Mouse (Mus musculus) testis, adult 2 months (tissue): ENCODE results near the gene Tmie. TPM values are rescaled to one million over a fixed set of nuclear protein-coding genes. Genes with fewer than 3 reads are reported as not detected.
A peak's percentile ranks its signal among the peaks of the same experiment; 100 is the strongest.

Source experiments
- H3K27ac ChIP-seq: fragments of 200-500 bp; 2 replicates; pipeline ENCODE4 v1.5.1; 2012; ENCODE audit warnings: low read depth, low read length; ENCODE audit not compliant: control insufficient read depth, insufficient read depth
- H3K27me3 ChIP-seq: fragments of 200-500 bp; 2 replicates; pipeline ENCODE4 v1.6.1; 2012; ENCODE audit warnings: mild to moderate bottlenecking, low read length, moderate library complexity; ENCODE audit not compliant: control insufficient read depth, insufficient read depth
- H3K36me3 ChIP-seq: fragments of 200-500 bp; 2 replicates; pipeline ENCODE4 v1.6.1; 2012; ENCODE audit warnings: mild to moderate bottlenecking, low read length; ENCODE audit not compliant: control insufficient read depth, insufficient read depth
- H3K4me1 ChIP-seq: fragments of 200-500 bp; 2 replicates; pipeline ENCODE4 v1.6.1; 2012; ENCODE audit warnings: low read length; ENCODE audit not compliant: control insufficient read depth, insufficient read depth
- H3K4me3 ChIP-seq: fragments of 200-500 bp; 2 replicates; pipeline ENCODE4 v1.5.1; 2012; ENCODE audit warnings: low read depth, mild to moderate bottlenecking, low read length, moderate library complexity, mixed read lengths; ENCODE audit not compliant: control insufficient read depth
- CTCF ChIP-seq: fragments of 200-500 bp; IDR thresholded peaks from 2 replicates; pipeline ENCODE4 v1.5.1; 2012; ENCODE audit warnings: low read depth, mild to moderate bottlenecking, inconsistent platforms, low read length, moderate library complexity; ENCODE audit not compliant: control insufficient read depth, insufficient read depth, insufficient replicate concordance
- POLR2A ChIP-seq: fragments of 200-500 bp; IDR thresholded peaks from 2 replicates; pipeline ENCODE4 v1.6.1; 2012; ENCODE audit warnings: low read depth, mild to moderate bottlenecking, inconsistent platforms, low read length, moderate library complexity; ENCODE audit not compliant: control insufficient read depth
- polyA plus RNA-seq: library from polyadenylated mRNA; depleted of rRNA; stranded (reverse); fragments of >200 nt; gene quantifications from 2 replicates; pipeline ENCODE4 v1.2.3, GENCODE M21; 2012

The Tmie gene
- polyA plus RNA-seq, 1 experiment, result 1.8 TPM

GRCm38 (mm10) chr9:110874660-110875191 is 5.2 kb downstream of the Tmie start:
- Histone ChIP-seq H3K27ac (no peak overlapping the region), H3K4me3 (no peak overlapping the region), H3K27me3 (no peaks in the 10 kb centered on the region)

GRCm38 (mm10) chr9:110873681-110874659 is 5.9 kb downstream of the Tmie start:
- H3K36me3 ChIP-seq, result no peaks in the 10 kb centered on the region
- no peak overlapping the region for H3K27ac ChIP-seq
- peak overlapping the region; percentile 46 for H3K4me3 ChIP-seq
- no peaks in the 10 kb centered on the region for H3K27me3 ChIP-seq
- TF ChIP-seq CTCF (no peak), POLR2A (no peak)
- peaks cover 20% of the 10 kb centered on the region for H3K4me1 ChIP-seq

More at GRCm38 (mm10) chr9:110874660-110875191, 5.2 kb downstream of the Tmie start:
- Histone ChIP-seq H3K36me3 (no peaks in the 10 kb centered on the region), H3K4me1 (peaks cover 25% of the 10 kb centered on the region)
- TF ChIP-seq POLR2A, result no peak
- no peak for TF ChIP-seq CTCF

- TF ChIP-seq POLR2A (no peak), CTCF (peak; percentile 63; the same call in 1 of the 2 replicates)
- H3K27me3 ChIP-seq, result no peaks in the 10 kb centered on the region
Observed at GRCm38 (mm10) chr9:110871030-110871429, 8.9 kb downstream of the Tmie start.

GRCm38 (mm10) chr9:110858967-110859596 is 20.8 kb downstream of the Tmie start:
- H3K36me3 ChIP-seq, result no peaks in the 10 kb centered on the region
- no peak overlapping the region for H3K4me3 ChIP-seq
- TF ChIP-seq POLR2A, result no peak
- TF ChIP-seq CTCF, result no peak
- H3K27me3 ChIP-seq, result no peaks in the 10 kb centered on the region
- H3K27ac ChIP-seq, result no peak overlapping the region
- peaks cover 9% of the 10 kb centered on the region for H3K4me1 ChIP-seq

More at GRCm38 (mm10) chr9:110871030-110871429, 8.9 kb downstream of the Tmie start:
- Histone ChIP-seq H3K27ac (no peak overlapping the region), H3K36me3 (no peaks in the 10 kb centered on the region), H3K4me1 (peaks cover 12% of the 10 kb centered on the region), H3K4me3 (no peak overlapping the region)

- Histone ChIP-seq H3K36me3 (no peaks in the 10 kb centered on the region), H3K27me3 (no peaks in the 10 kb centered on the region), H3K4me3 (no peak overlapping the region), H3K4me1 (peaks cover 9% of the 10 kb centered on the region), H3K27ac (no peak overlapping the region)
- TF ChIP-seq CTCF, result no peak
- TF ChIP-seq POLR2A, result no peak
Observed at GRCm38 (mm10) chr9:110858523-110858922, 21.4 kb downstream of the Tmie start.

- Histone ChIP-seq H3K4me3 (peak within 1 kb of the TSS; percentile 76), H3K27ac (no peak within 1 kb of the TSS), H3K27me3 (no peaks in the 10 kb centered on the region), H3K4me1 (peaks cover 9% of the 10 kb centered on the region), H3K36me3 (no peaks in the 10 kb centered on the region)
- TF ChIP-seq CTCF (peak; percentile 28; the same call in 1 of the 2 replicates), POLR2A (no peak)
Observed at GRCm38 (mm10) chr9:110857781-110858472, 22.0 kb downstream of the Tmie start, which contains the start of gene Prss50. Prss50 (plus strand) TSS chr9:110857967.
